Mouse (Mus musculus) kidney, embryonic 16.5 days (tissue): Measurements from ENCODE around the gene Vps4a. TPM values are rescaled to one million over a fixed set of nuclear protein-coding genes. Genes with fewer than 3 reads are reported as not detected.

Source experiments
- polyA plus RNA-seq: library from polyadenylated mRNA; unstranded; fragments of >200 nt; fragmentation: Nextera tagmentation; extraction: Ambion mirVana; gene quantifications from 2 replicates; pipeline ENCODE4 v1.2.1, GENCODE M21; 2015

The Vps4a gene
- polyA plus RNA-seq, 1 experiment from 2014 or later = 68.0 TPM

Other genes with a start within 250 kb of the Vps4a start
- gene Has3, start 161.0 kb upstream of the Vps4a start, polyA plus RNA-seq = 1.5 and 1.6 TPM in 2 replicates
- 84.3 and 91.4 TPM in 2 replicates for gene Utp4, start 137.6 kb upstream of the Vps4a start, polyA plus RNA-seq
- gene Sntb2, start 95.5 kb upstream of the Vps4a start, polyA plus RNA-seq = 12.2 and 15.9 TPM in 2 replicates
- 56.0 and 59.8 TPM in 2 replicates for gene Pdf, start 17.4 kb downstream of the Vps4a start, polyA plus RNA-seq
- gene Cog8, start 25.5 kb downstream of the Vps4a start, polyA plus RNA-seq = 35.0 and 35.6 TPM in 2 replicates
- gene Nip7, start 25.7 kb downstream of the Vps4a start, polyA plus RNA-seq = 82.5 and 87.3 TPM in 2 replicates
- gene Tmed6, start 34.4 kb downstream of the Vps4a start, polyA plus RNA-seq = 25.3 and 27.7 TPM in 2 replicates
- 14.8 and 18.2 TPM in 2 replicates for gene Terf2, start 65.3 kb downstream of the Vps4a start, polyA plus RNA-seq
- 138 and 144 TPM in 2 replicates for gene Cyb5b, start 119.4 kb downstream of the Vps4a start, polyA plus RNA-seq